Mouse (Mus musculus): Measurements from ENCODE around the gene Adam8. TPM values are rescaled to one million over a fixed set of nuclear protein-coding genes. Genes with fewer than 3 reads are reported as not detected.

Adam8 gene
- polyA plus RNA-seq, 1 experiment from 2014 or later: 3.0 TPM

DNA sequence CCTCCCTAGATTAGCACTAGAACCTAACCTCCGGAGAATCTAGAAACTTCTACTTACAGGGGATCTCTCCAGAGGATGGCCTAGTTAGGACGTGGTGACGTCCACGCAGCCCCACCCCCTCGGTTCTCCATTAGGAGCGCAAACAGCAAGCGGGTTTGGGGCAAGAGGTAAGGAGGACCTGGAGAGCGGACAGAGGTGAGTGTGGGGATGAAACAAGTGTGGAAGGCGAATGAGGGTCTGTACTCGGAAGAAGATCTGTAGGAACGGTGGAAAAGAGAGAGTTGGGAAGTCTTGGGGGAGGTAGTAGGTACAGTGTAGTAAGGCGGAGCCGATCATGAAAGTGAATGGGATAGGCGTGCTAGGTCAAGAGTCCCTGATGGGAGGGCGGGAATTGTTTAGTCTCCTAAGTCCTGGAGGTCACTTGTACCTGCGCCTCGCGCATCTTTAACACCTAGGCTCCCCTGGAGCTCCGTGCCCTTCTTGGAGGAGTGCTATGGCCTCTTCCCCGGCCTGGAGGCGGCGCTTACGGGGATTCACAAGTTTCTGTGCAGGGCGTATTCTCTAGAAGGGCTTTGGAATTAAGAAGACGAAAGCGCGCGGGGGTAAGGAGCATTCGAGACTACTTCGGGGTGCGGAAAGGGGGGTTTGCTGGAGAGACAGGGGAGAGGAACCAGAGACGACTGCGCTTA, 41.9 kb downstream of the Adam8 start:
- Histone ChIP-seq H3K4me2 (ENCODE audit: low read depth, low read length, severe bottlenecking) (peak overlapping the region; percentile 73), H3K36me3 (ENCODE audit: control insufficient read depth, insufficient read depth, low read length) (no peaks in the 10 kb centered on the region), H3K27me3 (ENCODE audit: control insufficient read depth, insufficient read depth, low read length) (peaks cover 41% of the 10 kb centered on the region), H3K27ac (ENCODE audit: low read depth, low read length) (no peak overlapping the region), H3K9me3 (ENCODE audit: control insufficient read depth, low read length) (no peaks in the 10 kb centered on the region), H3K9ac (ENCODE audit: low read length) (peak overlapping the region; percentile 37; the same call in 1 of the 2 replicates), H3K4me3 (ENCODE audit: low read depth, low read length) (peak overlapping the region; percentile 35), H3K4me1 (replicated peaks; ENCODE audit: control insufficient read depth, insufficient read depth, low read length) (peaks cover 13% of the 10 kb centered on the region; the same call in 1 of the 2 replicates)
- ATAC-seq (replicated peaks; ENCODE audit: low FRiP score) (peak; percentile 70), DNase-seq (ENCODE audit: low spot score) (peak; percentile 72)
- WGBS: under 1% methylated on average over 33 of the region's 33 CpGs

DNA sequence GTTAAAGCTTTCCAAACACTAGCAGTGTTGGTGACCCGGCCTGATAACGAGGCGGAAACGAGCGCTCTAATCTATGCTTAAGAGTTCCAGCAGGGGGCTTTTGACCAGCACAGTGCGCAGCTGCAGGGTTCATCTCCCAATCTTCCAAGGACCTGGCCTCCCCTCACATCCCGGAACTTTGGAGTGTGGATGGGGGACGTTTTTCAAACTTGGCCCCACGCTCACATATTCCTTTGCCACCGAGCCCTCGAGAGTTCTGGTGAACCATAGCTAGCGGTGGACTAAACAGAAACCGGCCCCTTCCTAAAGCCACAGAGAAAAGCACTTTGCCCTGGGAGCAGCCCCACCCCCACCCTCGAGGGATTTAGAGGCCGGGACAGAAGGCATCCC, 42.5 kb downstream of the Adam8 start:
- Histone ChIP-seq H3K4me1 (replicated peaks; ENCODE audit: control insufficient read depth, insufficient read depth, low read length) (peaks cover 13% of the 10 kb centered on the region; the same call in 1 of the 2 replicates), H3K9me3 (ENCODE audit: control insufficient read depth, low read length) (no peaks in the 10 kb centered on the region), H3K4me2 (ENCODE audit: low read depth, low read length, severe bottlenecking) (peak overlapping the region; percentile 73), H3K4me3 (ENCODE audit: low read depth, low read length) (peak overlapping the region; percentile 35), H3K27me3 (ENCODE audit: control insufficient read depth, insufficient read depth, low read length) (peaks cover 46% of the 10 kb centered on the region), H3K36me3 (ENCODE audit: control insufficient read depth, insufficient read depth, low read length) (no peaks in the 10 kb centered on the region), H3K27ac (ENCODE audit: low read depth, low read length) (no peak overlapping the region), H3K9ac (ENCODE audit: low read length) (peak overlapping the region; percentile 37; the same call in 1 of the 2 replicates)
- under 1% methylated on average over 15 of the region's 15 CpGs for WGBS
- DNase-seq (ENCODE audit: low spot score): peak; percentile 73
- ATAC-seq (replicated peaks; ENCODE audit: low FRiP score): peak; percentile 69

DNA sequence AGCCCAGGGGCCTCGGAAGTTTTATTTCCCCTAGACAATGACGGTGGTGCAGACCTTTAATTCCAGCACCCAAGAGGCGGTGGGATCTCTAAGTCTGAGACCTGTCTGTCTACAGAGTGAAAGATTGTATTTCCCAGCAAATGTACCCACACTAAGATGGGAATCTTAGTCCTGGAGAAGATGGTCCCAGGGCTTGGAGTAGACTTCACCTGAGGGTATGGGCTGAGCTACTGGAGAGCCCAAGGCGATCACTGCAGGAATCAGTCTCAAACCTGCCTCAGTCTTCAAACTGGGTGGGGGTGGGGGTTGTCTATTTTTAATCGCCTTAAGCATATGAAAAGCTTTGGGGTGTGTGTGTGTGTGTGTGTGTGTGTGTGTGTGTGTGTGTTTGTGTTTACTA, 46.3 kb downstream of the Adam8 start:
- H3K4me1 ChIP-seq (replicated peaks; ENCODE audit: control insufficient read depth, insufficient read depth, low read length): peaks cover 15% of the 10 kb centered on the region
- no peak overlapping the region for H3K27ac ChIP-seq (ENCODE audit: low read depth, low read length)
- H3K9ac ChIP-seq (ENCODE audit: low read length): no peak overlapping the region
- H3K4me3 ChIP-seq (ENCODE audit: low read depth, low read length): no peak overlapping the region
- H3K9me3 ChIP-seq (ENCODE audit: control insufficient read depth, low read length): no peaks in the 10 kb centered on the region
- 13% methylated on average over 5 of the region's 5 CpGs for WGBS
- peaks cover 73% of the 10 kb centered on the region for H3K27me3 ChIP-seq (ENCODE audit: control insufficient read depth, insufficient read depth, low read length)
- DNase-seq (ENCODE audit: low spot score) (no peak), ATAC-seq (replicated peaks; ENCODE audit: low FRiP score) (no peak)
- H3K4me2 ChIP-seq (ENCODE audit: low read depth, low read length, severe bottlenecking): no peak overlapping the region
- H3K36me3 ChIP-seq (ENCODE audit: control insufficient read depth, insufficient read depth, low read length): no peaks in the 10 kb centered on the region

DNA sequence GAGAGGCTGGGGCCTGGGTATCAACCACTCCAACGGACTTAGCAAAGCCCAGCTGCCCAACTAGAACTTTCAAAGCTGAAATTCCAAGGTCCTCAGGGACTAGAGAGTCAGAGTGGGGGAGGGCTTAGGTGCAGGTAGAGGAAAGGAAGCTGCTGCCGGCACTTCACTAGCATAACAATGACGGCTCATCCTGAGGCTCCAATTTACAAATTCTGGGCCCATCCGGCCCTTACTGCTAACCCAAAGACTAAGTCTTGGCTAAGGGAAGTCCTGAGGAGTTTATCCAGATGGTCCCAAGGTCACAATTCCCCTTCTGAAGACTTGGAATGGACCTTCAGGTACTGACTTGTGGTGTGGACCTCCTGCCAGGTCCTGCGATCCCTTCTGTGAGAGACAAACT, 46.8 kb downstream of the Adam8 start:
- Histone ChIP-seq H3K4me1 (replicated peaks; ENCODE audit: control insufficient read depth, insufficient read depth, low read length) (peaks cover 11% of the 10 kb centered on the region), H3K9me3 (ENCODE audit: control insufficient read depth, low read length) (no peaks in the 10 kb centered on the region), H3K36me3 (ENCODE audit: control insufficient read depth, insufficient read depth, low read length) (no peaks in the 10 kb centered on the region), H3K4me3 (ENCODE audit: low read depth, low read length) (no peak overlapping the region), H3K27ac (ENCODE audit: low read depth, low read length) (no peak overlapping the region), H3K9ac (ENCODE audit: low read length) (no peak overlapping the region), H3K4me2 (ENCODE audit: low read depth, low read length, severe bottlenecking) (no peak overlapping the region), H3K27me3 (ENCODE audit: control insufficient read depth, insufficient read depth, low read length) (peaks cover 70% of the 10 kb centered on the region)
- ATAC-seq (replicated peaks; ENCODE audit: low FRiP score) (no peak), DNase-seq (ENCODE audit: low spot score) (no peak)
- 17% methylated on average over 5 of the region's 5 CpGs for WGBS

DNA sequence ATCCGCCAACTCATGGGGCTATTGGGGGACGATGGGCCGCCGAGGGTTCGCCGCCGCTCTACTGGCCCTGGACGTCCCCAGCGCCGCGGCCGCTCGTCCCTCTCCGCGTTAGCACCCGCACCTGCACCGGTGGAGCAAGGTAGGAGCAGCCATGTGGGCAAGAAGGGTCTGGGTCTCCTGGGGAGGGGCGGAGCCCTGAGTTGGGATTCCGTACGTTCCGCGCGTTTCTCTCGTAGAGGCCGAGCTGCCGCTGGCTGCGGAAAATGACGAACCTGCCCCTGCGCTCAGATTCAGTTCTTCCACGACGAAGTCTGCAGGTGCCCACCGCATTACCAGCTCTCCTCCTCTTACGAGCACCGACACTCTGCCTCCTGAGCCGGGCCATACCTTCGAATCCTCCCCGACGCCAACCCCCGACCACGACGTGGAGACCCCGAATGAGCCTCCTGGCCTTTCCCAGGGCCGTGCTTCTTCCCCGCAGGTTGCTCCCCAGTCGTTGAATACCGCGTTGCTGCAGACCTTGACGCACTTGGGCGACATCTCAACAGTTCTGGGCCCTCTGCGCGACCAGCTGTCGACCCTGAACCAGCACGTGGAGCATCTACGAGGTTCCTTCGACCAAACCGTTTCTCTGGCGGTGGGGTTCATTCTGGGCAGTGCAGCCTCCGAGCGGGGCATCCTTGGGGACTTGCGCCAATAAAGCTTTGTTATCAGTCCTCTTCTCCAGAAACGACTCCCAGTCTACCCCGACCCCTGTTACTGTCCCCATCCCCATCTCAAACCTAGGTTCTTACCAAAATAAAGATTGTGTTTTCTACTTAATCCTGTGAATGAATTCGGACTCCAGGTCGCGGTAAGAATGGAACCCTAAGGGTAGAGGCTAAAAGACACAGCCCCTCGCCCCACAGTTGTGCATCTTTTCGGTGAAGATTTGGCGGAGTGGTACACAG, 47.8 kb downstream of the Adam8 start:
- 0 out of 2 replicates have a peak, but pooled peaks have one; percentile 18 for ATAC-seq (replicated peaks; ENCODE audit: low FRiP score)
- WGBS: 3% methylated on average over 68 of the region's 68 CpGs

DNA sequence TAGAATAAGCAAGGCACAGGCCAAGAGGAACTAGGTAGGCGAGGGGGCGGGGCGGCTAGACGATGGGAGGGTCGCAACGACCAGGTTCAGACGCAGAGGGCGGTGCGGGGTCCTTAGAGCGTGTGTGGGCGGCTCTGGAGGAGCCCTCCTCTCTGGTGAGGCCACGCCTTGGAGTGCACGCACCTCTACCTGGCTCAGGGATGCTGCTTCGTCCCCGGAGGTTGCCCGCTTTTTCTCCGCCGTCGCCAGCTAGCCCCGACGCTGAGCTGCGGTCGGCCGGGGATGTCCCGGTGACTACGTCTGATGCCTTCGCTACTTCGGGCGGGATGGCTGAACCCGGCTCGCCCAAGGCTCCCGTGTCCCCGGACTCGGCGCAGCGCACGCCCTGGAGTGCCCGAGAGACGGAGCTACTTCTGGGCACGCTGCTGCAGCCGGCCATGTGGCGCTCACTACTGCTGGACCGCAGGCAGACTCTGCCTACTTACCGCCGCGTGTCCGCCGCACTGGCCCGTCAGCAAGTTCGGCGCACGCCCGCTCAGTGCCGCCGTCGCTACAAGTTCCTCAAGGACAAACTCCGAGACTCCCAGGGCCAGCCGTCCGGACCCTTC, 48.6 kb downstream of the Adam8 start, which contains the start of gene Utf1:
Gene Utf1 (plus strand): TSS at position 116 of the 608 bp plus-strand sequence.
- DNase-seq (ENCODE audit: low spot score): peak; percentile 67
- H3K9me3 ChIP-seq (ENCODE audit: control insufficient read depth, low read length): no peaks in the 10 kb centered on the region
- H3K4me3 ChIP-seq (ENCODE audit: low read depth, low read length): peak within 1 kb of the TSS; percentile 24
- peaks cover 57% of the 10 kb centered on the region for H3K27me3 ChIP-seq (ENCODE audit: control insufficient read depth, insufficient read depth, low read length)
- peak; percentile 36; the same call in 1 of the 2 replicates for ATAC-seq (replicated peaks; ENCODE audit: low FRiP score)
- WGBS: 2% methylated on average over 59 of the region's 59 CpGs
- no peak within 1 kb of the TSS for H3K9ac ChIP-seq (ENCODE audit: low read length)
- H3K36me3 ChIP-seq (ENCODE audit: control insufficient read depth, insufficient read depth, low read length): no peaks in the 10 kb centered on the region
- no peak within 1 kb of the TSS for H3K27ac ChIP-seq (ENCODE audit: low read depth, low read length)
- peaks cover 4% of the 10 kb centered on the region for H3K4me1 ChIP-seq (replicated peaks; ENCODE audit: control insufficient read depth, insufficient read depth, low read length)
- H3K4me2 ChIP-seq (ENCODE audit: low read depth, low read length, severe bottlenecking): peak within 1 kb of the TSS; percentile 42

More for the DNA sequence above, 47.8 kb downstream of the Adam8 start:
- peak overlapping the region; percentile 42 for H3K4me2 ChIP-seq (ENCODE audit: low read depth, low read length, severe bottlenecking)
- H3K27me3 ChIP-seq (ENCODE audit: control insufficient read depth, insufficient read depth, low read length): peaks cover 64% of the 10 kb centered on the region
- peak; percentile 61 for DNase-seq (ENCODE audit: low spot score)
- no peaks in the 10 kb centered on the region for H3K36me3 ChIP-seq (ENCODE audit: control insufficient read depth, insufficient read depth, low read length)
- peak overlapping the region; percentile 24 for H3K4me3 ChIP-seq (ENCODE audit: low read depth, low read length)
- peaks cover 5% of the 10 kb centered on the region for H3K4me1 ChIP-seq (replicated peaks; ENCODE audit: control insufficient read depth, insufficient read depth, low read length)
- no peak overlapping the region for H3K9ac ChIP-seq (ENCODE audit: low read length)
- no peaks in the 10 kb centered on the region for H3K9me3 ChIP-seq (ENCODE audit: control insufficient read depth, low read length)
- no peak overlapping the region for H3K27ac ChIP-seq (ENCODE audit: low read depth, low read length)

DNA sequence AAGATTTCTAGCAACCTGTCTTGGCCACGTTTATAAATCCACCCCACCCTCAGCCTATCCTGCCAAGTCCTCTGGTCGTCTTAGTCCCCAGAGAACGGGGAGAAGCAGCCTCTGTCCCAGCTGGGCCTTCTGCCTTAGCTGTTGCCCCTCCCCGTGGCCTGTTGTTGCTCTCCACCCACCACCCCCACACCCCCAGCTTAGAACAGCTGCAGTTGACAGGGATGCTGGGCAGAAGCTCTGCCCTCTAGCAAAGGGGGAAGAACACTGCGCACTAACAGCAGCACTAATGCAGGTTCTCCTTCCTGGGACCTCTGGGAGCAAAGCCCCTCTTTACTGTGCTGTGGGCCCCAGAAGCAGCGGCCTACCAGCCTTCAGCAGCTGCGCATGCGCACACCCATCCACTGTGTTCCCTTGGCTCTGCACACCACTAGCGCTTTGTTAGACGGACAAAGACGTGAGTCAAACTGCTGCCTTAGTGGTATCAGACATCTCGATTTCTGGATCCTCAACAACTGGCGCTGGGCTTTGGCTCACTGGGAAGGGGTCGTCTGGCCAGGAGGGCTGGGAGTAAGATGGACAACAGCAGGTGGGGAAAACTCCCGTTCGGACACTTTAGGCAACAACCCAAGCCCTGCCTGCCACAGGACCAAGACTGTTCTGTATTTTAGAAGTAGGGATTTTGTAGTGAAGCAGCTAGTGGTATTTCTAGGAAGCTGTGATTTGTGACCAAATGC, 51.7 kb downstream of the Adam8 start:
- Histone ChIP-seq H3K9me3 (ENCODE audit: control insufficient read depth, low read length) (no peaks in the 10 kb centered on the region), H3K4me2 (ENCODE audit: low read depth, low read length, severe bottlenecking) (no peak overlapping the region), H3K9ac (ENCODE audit: low read length) (no peak overlapping the region), H3K4me3 (ENCODE audit: low read depth, low read length) (no peak overlapping the region), H3K4me1 (replicated peaks; ENCODE audit: control insufficient read depth, insufficient read depth, low read length) (peaks cover 4% of the 10 kb centered on the region), H3K36me3 (ENCODE audit: control insufficient read depth, insufficient read depth, low read length) (no peaks in the 10 kb centered on the region), H3K27ac (ENCODE audit: low read depth, low read length) (no peak overlapping the region), H3K27me3 (ENCODE audit: control insufficient read depth, insufficient read depth, low read length) (peaks cover 36% of the 10 kb centered on the region)
- 61% methylated on average over 16 of the region's 16 CpGs for WGBS
- ATAC-seq (replicated peaks; ENCODE audit: low FRiP score): no peak
- DNase-seq (ENCODE audit: low spot score): no peak

DNA sequence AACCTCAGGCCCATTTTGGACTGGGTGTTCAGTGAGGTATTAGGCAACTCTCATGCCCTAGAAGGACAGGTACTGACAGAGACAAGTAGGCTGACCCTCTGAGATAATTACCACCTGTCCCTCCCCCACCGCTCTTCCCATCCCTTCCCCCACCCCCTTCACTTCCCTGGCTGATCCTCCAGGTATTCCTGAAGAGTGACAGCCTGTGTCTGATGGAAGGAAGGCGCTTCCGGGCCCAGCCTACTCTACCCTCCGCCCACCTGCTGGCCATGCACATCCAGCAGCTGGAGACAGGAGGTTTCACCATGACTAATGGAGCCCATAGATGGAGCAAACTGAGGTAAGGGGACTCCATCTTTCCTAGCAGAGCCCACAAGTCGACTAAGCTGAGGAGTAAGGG, 54.6 kb downstream of the Adam8 start:
- Histone ChIP-seq H3K4me3 (ENCODE audit: low read depth, low read length) (no peak overlapping the region), H3K9me3 (ENCODE audit: control insufficient read depth, low read length) (no peaks in the 10 kb centered on the region), H3K9ac (ENCODE audit: low read length) (no peak overlapping the region), H3K36me3 (ENCODE audit: control insufficient read depth, insufficient read depth, low read length) (no peaks in the 10 kb centered on the region), H3K4me2 (ENCODE audit: low read depth, low read length, severe bottlenecking) (no peak overlapping the region), H3K27me3 (ENCODE audit: control insufficient read depth, insufficient read depth, low read length) (peaks cover 9% of the 10 kb centered on the region), H3K4me1 (replicated peaks; ENCODE audit: control insufficient read depth, insufficient read depth, low read length) (no peaks in the 10 kb centered on the region), H3K27ac (ENCODE audit: low read depth, low read length) (no peak overlapping the region)
- DNase-seq (ENCODE audit: low spot score) (no peak), ATAC-seq (replicated peaks; ENCODE audit: low FRiP score) (no peak)
- 67% methylated on average over 5 of the region's 5 CpGs for WGBS
